Mouse (Mus musculus): ENCODE results near the gene Trim9.
A peak's percentile ranks its signal among the peaks of the same experiment; 100 is the strongest.

Gene Trim9

DNA sequence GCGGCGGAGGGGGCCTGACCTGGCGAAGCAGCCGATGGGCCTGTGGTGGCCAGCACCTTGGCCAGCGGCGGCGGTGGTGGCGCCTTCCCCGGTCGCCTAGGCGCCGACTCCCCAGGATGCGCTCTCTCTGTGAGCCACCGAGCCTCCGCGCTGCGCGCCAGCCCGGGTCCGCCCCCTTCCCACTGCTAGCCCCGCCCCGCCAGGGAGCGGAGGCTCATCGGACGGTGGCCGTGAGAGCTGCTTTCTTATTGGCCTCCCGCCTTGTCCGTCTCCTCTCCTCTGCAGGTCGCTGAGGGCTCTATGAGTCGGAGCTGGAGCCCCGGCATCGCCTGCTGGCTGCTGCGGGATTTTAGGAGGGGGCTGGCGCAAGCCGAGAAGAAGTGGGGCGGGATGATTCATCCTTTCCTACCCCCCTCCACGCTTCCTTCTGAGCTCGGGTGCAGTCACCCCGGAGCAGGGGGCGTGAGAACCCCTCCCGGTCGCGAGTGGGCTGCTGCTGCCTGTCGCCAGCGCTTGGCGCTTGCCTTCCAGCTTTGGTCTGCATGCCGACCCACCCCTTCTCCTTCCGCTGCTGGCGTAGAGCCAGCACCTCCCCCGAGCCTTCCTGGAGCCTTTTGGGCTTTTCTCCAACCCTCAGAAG lies at the start of gene Trim9:
Trim9 (minus strand) TSS at position 413 of the 640 bp plus-strand sequence.
- peak; percentile 97 for DNase-seq (ENCODE audit: low read depth, low spot score)

- no peak for DNase-seq (ENCODE audit: low read depth, low spot score)
Measured at GRCm38 (mm10) chr12:70395061-70395460, 47.6 kb upstream of the Trim9 start.

DNA sequence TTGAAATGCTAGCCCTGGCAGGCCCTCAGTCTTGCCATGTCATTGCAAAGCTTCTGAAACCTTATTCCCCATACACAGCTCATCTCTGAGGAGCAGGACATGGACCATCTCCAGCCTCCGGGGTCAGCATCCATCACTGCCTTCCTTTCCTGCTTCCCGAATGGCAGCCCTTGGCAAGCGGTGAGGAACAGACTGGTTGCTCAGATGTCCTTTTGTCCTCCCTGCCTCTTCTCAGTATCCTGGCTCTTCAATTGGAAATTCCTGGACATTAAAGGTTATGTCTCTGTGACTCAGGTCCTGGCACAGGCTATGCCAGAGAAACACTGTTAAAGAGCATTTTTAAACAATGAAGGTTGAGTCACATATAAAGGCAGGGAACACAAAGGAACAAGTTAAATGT lies 43.8 kb upstream of the Trim9 start:
- no peak for DNase-seq (ENCODE audit: low read depth, low spot score)

- no peak for DNase-seq (ENCODE audit: low read depth, low spot score)
Measured at GRCm38 (mm10) chr12:70374976-70375375, 27.6 kb upstream of the Trim9 start.

DNA sequence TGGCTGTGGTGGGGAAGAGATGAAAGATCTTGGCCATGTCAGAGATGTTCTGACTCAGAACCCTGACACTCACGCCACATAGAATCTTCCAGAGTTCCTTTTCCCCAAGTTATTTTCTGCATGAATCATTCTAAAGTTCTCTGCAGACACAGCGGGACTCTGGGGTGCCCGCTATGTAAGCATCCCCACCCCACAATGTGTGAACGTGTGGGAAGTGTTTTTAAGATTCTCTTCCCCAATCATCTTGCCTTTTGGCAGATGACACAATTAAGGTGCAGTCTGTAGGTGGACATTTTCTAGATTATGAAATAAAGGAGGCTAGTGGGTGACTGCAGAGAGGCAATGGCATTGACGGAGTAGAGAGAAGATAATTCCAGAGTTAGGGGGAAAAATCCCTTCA lies 25.5 kb upstream of the Trim9 start:
- DNase-seq (ENCODE audit: low read depth, low spot score) = no peak

- no peak for DNase-seq (ENCODE audit: low read depth, low spot score)
Measured at GRCm38 (mm10) chr12:70369348-70369747, 21.9 kb upstream of the Trim9 start.

- no peak for DNase-seq (ENCODE audit: low read depth, low spot score)
Measured at GRCm38 (mm10) chr12:70368820-70369219, 21.4 kb upstream of the Trim9 start.

- DNase-seq (ENCODE audit: low read depth, low spot score) = peak; percentile 73
Measured at GRCm38 (mm10) chr12:70367326-70368248, 20.2 kb upstream of the Trim9 start.

DNA sequence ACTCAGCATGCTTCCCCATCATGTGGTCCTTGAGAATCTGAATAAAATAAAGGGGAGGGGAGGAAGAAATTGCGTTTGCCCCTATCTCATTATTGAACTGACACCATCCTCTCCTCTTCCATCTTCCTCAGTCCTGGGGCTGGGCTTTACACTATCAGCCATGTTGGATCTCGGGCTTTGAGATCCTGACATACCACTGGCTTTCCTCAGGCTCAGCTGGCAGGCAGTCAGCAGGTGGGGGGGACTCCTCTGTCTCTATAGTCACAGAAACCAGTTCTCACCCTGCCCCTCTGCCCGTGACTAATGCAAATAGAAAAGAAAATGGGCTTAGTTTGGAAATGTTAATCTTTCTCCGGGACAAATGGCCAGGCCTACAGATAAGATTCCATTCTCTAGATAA lies 15.6 kb upstream of the Trim9 start:
- DNase-seq (ENCODE audit: low read depth, low spot score) = no peak

DNA sequence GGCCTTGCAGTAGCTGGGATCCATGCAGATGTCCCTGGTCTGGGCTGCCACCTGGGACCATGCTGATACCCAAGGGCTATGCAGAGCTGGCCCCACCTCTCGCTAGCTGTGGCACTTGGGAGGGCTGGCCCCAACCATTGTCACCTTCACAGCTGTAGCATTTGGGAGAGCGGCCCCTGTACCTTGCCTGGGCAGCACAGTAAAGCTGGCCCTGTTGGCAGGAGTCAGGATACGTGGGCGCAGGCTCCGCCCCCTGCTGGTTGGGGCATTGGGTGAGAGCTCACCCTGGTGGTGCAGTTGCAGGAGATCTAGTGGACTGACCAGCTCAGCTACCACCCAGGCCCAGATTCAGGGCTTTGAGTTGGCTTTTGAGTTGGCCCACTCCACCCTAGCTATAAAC lies 12.9 kb upstream of the Trim9 start:
- peak; percentile 17 for DNase-seq (ENCODE audit: low read depth, low spot score)

DNA sequence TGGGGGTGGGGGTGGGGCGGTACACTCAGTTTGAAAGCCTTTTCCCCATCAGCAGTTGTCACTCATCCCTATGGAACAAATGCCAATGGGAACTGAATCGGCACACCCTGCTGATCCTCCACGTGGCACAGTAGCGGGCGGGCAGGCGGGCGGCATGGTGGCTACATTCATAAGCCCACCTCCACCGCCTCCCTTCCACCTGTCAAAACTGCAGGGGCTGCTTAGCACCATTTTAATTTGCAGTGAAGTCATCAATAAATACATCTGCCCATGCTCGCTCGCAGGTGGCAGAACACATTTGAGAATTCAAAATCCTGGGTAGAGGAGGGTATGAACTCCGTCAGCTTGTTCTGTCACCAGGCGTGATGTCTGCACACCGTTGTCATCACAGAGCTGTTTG lies 12.0 kb upstream of the Trim9 start:
- DNase-seq (ENCODE audit: low read depth, low spot score) = no peak

DNA sequence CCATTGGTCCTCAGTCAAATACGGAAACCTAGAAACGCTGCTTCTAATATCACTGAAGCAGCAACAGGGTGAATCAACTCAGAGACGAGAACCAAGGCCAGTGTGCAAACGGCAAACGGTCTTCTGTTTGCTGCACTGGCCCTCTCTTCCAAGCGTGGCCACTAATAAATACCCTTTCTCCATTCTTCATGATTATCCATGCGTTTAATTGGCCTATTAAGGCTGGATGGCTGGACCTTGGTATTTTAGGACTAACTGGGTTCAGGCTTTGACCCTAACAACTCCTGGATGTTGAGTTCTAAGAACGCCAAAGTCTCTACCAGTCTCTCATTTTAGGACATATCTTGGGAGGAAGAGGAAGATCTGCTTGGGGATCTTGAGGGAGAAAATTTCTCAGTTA lies 7.5 kb upstream of the Trim9 start:
- no peak for DNase-seq (ENCODE audit: low read depth, low spot score)

DNA sequence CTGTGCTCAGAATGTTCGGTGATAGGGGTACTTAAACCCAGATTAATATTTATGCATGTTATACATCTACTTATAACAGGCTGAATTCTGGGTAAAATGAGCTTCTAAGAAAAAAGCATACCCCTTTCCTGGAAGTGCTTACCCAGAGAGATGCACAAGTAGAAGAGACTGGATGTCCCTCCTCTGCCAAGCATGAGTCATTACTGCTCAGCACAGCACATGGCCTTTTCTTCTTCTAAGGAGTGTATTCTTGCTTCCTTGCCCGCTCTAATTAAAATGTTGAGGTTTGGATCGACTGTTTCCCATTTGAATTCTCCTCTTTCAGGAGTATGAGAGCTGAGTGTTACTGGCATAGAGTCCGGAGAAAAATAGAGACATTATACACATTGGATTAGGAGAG lies 3.1 kb upstream of the Trim9 start:
- DNase-seq (ENCODE audit: low read depth, low spot score) = no peak

DNA sequence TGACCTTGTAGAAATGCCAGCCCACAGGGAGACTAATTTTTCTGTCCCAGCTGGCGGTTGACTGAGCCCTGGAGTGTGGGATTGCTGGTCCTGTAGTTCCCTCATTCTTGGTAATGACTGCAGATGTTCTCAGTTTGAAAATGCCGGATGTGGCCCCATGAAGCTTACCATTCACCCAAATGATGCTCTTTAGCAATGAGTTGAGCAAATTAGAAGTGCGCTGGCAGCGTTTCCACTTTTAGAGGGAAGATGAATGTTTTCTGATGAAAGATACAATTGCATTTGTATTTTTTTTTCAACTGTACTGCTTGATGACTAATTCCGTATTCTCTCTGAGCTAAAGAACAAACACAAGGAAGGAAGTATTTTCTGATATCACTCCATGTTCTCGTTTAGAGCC lies 2.4 kb upstream of the Trim9 start:
- DNase-seq (ENCODE audit: low read depth, low spot score) = no peak

DNA sequence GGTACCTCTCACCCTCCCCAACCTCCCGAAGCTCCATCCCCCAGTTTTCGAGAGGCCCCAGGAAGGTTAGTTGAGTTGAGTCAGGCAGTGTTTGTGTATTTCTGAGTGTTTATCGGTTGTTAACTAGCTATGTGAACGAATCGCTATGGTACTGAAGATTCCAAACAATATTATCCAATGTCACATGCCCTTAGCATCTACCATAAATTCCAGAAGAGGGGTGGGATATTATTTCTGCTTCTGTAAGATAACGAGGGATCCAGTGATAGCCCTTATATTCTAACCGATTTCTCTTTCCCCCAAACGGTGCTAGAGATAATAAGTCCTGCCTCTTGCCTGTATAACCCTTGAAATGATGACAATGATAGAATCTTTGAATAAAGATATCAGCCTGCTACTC lies 612 bp upstream of the Trim9 start:
- DNase-seq (ENCODE audit: low read depth, low spot score) = no peak

DNA sequence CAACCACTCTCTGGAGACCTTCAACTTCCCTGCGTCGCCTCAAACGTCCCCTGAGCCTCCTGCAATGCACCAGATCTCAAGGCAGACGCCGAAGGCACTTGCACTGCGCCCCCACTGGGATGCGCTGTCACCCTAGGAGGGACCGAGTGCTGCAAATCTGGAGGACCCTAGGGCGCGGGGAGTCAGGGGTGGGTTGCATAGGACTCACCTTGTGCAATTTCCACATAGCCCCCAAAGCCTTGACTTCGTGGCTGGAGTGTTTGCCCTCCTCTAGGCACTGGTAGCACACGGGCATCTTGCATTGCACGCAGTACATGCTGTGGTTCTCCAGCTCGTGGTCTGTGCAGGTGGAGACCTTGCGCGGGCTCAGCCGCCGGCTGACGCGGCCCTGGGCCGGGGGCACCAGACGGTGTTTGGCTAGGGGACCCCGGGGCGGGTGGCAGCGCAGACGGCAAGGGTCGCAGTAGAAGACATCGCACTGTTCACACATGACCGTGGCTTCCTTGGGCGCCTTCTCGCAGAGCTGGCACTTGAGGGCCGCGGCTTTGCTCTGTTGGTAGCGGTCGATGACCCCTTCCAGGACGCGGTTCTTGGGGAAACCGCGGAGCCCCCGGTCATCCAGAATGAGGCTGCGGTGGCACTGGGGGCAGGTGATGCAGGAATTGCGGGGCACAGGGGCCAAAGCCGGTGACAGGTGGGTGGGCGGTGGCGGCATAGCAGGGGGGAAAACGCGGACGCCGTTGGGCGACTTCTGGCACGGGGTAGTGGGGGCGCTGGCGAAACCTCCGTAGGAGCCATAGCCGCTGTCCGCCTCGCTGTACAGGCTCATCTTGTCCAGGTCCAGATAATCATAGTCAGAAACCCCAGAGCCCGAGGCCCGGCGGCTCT lies 1.0 kb downstream of the Trim9 start:
- DNase-seq (ENCODE audit: low read depth, low spot score) = peak; percentile 63

DNA sequence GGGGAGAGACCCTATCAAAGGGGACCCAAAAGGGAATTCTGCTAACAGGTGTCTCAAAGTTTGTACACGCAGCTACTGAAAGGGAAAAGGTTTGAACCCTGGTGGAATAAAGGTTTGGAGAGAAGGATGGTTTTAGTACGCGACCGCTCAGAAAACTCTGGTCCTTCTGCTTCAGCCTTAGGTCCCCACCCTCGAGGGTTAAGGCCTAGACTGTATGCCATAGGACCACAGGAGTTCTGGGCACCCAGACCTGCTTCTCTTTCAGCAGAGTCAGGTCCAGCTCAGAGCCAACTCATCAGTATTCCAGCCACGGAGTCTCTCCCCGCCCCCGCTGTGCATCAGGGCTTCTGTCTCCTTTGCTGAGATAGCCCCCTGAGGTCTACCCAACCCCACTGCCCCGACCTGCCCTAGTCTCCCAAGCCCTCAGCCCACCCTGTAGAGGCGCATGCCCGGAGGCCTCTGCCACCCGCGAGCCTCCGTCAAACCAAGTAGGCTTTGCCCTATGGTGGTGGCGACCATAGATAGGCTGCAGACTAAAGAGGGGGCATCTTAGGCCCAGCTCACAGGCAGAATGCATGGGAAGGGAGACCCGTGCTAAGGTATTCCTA lies 1.8 kb downstream of the Trim9 start:
- no peak for DNase-seq (ENCODE audit: low read depth, low spot score)

- peak; percentile 76 for DNase-seq (ENCODE audit: low read depth, low spot score)
Measured at GRCm38 (mm10) chr12:70335176-70335575, 12.2 kb downstream of the Trim9 start.

GRCm38 (mm10) chr12:70333253-70333805 lies 14.1 kb downstream of the Trim9 start:
- DNase-seq (ENCODE audit: low read depth, low spot score) = no peak

DNA sequence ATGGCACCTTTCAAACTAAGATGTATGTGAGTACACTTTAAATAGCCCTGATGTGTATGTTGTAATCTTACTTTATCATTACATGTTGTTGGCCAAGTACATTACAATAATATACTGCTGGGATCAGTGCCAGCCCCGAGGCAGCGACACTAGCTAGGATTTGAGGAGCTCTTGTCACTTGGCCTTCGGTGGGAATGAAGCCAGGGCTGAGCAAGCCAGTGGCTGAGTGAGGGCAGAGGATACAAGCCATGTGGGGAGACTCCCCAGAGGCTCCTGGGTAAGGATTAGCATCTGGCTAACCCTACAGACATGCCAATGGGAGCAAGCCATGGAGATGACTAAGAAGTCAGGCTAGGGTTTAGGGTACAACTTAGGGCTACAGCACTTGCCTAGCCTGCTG lies 18.4 kb downstream of the Trim9 start:
- DNase-seq (ENCODE audit: low read depth, low spot score) = no peak

- DNase-seq (ENCODE audit: low read depth, low spot score) = no peak
Measured at GRCm38 (mm10) chr12:70326956-70327355, 20.5 kb downstream of the Trim9 start.
